Mouse (Mus musculus) embryonic facial prominence, embryonic 14.5 days (tissue): ENCODE data around the gene Tldc2. TPM values are rescaled to one million over a fixed set of nuclear protein-coding genes. Genes with fewer than 3 reads are reported as not detected.
A peak's percentile ranks its signal among the peaks of the same experiment; 100 is the strongest.

Experiments
- ATAC-seq: fragments of 200-750 bp; cut with Nextera tagmentation; 2 replicates; pipeline ENCODE4 v1.8.0; 2017; ENCODE audit warnings: low read depth, moderate number of reproducible peaks, moderate TSS enrichment
- DNase-seq: peaks from one replicate; pipeline ENCODE4 v3.0.0-alpha.2; 2015; ENCODE audit warnings: low spot score
- H3K27ac ChIP-seq: fragments of 300-500 bp; sonication (generic); replicated peaks from 2 replicates; pipeline ENCODE4 v1.5.1; 2014; ENCODE audit warnings: low read depth, mild to moderate bottlenecking, low read length, moderate library complexity
- H3K27me3 ChIP-seq: fragments of 300-500 bp; sonication (generic); replicated peaks from 2 replicates; pipeline ENCODE4 v1.6.1; 2014; ENCODE audit warnings: low read length; ENCODE audit not compliant: control insufficient read depth, insufficient read depth
- H3K36me3 ChIP-seq: fragments of 300-500 bp; sonication (generic); 2 replicates; pipeline ENCODE4 v1.6.1; 2014; ENCODE audit warnings: low read length, mixed read lengths; ENCODE audit not compliant: control insufficient read depth, insufficient read depth
- H3K4me1 ChIP-seq: fragments of 300-500 bp; sonication (generic); 2 replicates; pipeline ENCODE4 v1.6.1; 2014; ENCODE audit warnings: antibody characterized with exemption, low read length; ENCODE audit not compliant: control insufficient read depth, insufficient read depth
- H3K4me2 ChIP-seq: fragments of 300-500 bp; sonication (generic); 2 replicates; pipeline ENCODE4 v1.6.1; 2014; ENCODE audit warnings: low read depth, mild to moderate bottlenecking, low read length, moderate library complexity, mixed read lengths
- H3K4me3 ChIP-seq: fragments of 300-500 bp; sonication (generic); 2 replicates; pipeline ENCODE4 v1.5.1; 2014; ENCODE audit warnings: low read depth, mild to moderate bottlenecking, low read length
- H3K9ac ChIP-seq: fragments of 300-500 bp; sonication (generic); 2 replicates; pipeline ENCODE4 v1.6.1; 2014; ENCODE audit warnings: low read depth, mild to moderate bottlenecking, low read length, moderate library complexity, mixed read lengths
- H3K9me3 ChIP-seq: fragments of 300-500 bp; sonication (generic); 2 replicates; pipeline ENCODE4 v1.6.1; 2016; ENCODE audit warnings: low read length; ENCODE audit not compliant: control insufficient read depth
- WGBS: fragments of 180-500 bp; shearing (Covaris S2); extraction: QIAGEN DNeasy Blood & Tissue Kit; methylation state at CpG from one replicate; pipeline ENCODE4 v1.1.7; 2014; 5-methylcytosine and 5-hydroxymethylcytosine counted together
- polyA plus RNA-seq: library from polyadenylated mRNA; unstranded; fragments of >200 nt; fragmentation: Nextera tagmentation; extraction: Ambion mirVana; gene quantifications from 2 replicates; pipeline ENCODE4 v1.2.1, GENCODE M21; 2014

The Tldc2 gene
- polyA plus RNA-seq, 1 experiment from 2014 or later: not detected

- Histone ChIP-seq H3K27me3 (no peaks in the 10 kb centered on the region), H3K4me2 (no peak overlapping the region), H3K36me3 (0 out of 2 replicates have a peak, but pooled peaks cover 3% of the 10 kb centered on the region), H3K4me1 (peaks cover 42% of the 10 kb centered on the region), H3K9me3 (no peaks in the 10 kb centered on the region), H3K4me3 (no peak overlapping the region), H3K27ac (no peak overlapping the region), H3K9ac (no peak overlapping the region)
- DNase-seq (no peak), ATAC-seq (no peak)
- 72% methylated on average over 14 of the region's 14 CpGs for WGBS
Measured at GRCm38 (mm10) chr2:157064978-157065878, 21.6 kb upstream of the Tldc2 start.

GRCm38 (mm10) chr2:157065879-157066226 is 21.0 kb upstream of the Tldc2 start:
- 0 out of 2 replicates have a peak, but pooled peaks cover 3% of the 10 kb centered on the region for H3K36me3 ChIP-seq
- no peak for ATAC-seq
- no peaks in the 10 kb centered on the region for H3K9me3 ChIP-seq
- no peak overlapping the region for H3K9ac ChIP-seq
- no peak for DNase-seq
- H3K4me1 ChIP-seq: peaks cover 48% of the 10 kb centered on the region
- H3K4me3 ChIP-seq: no peak overlapping the region
- no peak overlapping the region for H3K4me2 ChIP-seq
- 71% methylated on average over 7 of the region's 7 CpGs for WGBS
- H3K27me3 ChIP-seq: no peaks in the 10 kb centered on the region
- 0 out of 2 replicates have a peak overlapping the region, but pooled peaks have one; percentile 6 for H3K27ac ChIP-seq

DNA sequence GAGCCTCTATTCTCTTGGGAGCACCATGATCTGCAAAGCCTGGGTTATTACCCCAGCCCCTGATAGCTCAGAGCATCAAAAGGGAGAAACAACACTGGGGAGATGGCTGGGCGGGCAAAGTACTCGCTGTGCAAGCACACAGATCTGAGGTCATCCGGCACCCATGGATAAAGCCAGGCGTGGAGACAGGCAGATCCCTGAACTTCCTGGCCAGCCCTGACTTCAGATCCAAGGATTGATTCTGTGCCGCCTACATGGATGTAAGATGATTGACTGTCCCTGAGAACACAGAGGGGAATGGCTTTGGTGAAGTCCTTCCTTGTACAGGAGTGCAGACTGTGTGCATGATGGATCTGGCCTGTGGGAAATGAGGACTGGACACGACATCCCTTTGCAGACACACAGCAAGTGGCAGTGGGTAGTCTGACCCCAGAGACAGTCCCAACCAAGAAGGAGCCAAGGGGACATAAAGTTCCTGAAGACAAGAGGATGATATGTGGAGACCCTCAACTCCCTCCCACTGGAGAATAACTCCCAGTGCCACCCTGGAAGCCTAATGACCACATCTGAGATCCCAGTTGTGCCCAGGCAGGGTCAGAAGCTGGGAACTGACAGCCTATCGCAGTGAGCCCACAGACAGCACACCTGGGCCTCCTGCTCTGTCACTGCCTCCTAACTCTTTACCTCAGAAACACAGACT is 20.0 kb upstream of the Tldc2 start:
- Histone ChIP-seq H3K4me3 (no peak overlapping the region), H3K36me3 (0 out of 2 replicates have a peak, but pooled peaks cover 3% of the 10 kb centered on the region), H3K9me3 (no peaks in the 10 kb centered on the region), H3K27me3 (no peaks in the 10 kb centered on the region), H3K9ac (no peak overlapping the region), H3K27ac (no peak overlapping the region), H3K4me2 (no peak overlapping the region), H3K4me1 (peaks cover 58% of the 10 kb centered on the region)
- 83% methylated on average over 7 of the region's 7 CpGs for WGBS
- ATAC-seq (no peak), DNase-seq (no peak)

DNA sequence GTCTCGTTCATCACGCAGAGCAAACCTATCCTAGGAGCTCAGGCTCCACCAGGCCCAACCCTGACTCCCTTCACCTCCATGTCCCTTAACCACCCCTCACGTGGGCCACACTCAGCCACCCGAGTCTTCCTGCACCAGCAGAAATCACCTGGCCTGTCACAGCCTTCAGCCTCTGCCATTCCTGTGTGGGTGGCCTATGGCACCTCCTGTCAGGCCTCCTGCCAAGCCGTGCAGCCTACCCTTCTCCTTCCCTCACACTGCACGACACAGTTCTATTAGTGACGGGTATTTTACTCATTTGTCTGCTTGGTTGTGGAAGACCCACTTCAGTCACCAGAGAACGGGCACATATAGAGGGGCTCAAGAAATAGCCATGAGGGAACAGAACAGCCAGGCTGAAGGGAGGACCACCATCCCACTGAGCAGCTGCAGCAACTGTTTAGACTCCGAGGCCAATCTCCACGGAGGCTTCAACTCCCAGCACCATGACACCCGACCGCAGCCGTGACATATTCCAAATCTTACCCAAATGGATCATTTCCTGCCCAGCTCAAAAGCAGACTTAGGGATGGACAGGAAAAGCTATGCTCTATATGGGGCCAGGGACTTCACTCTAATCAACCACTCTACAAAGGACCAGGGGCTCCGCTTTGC is 18.0 kb upstream of the Tldc2 start:
- peak; percentile 54 for DNase-seq

GRCm38 (mm10) chr2:157069355-157069735 is 17.5 kb upstream of the Tldc2 start:
- WGBS: 43% methylated on average over 3 of the region's 3 CpGs
- DNase-seq: no peak
- no peaks in the 10 kb centered on the region for H3K27me3 ChIP-seq
- peaks cover 15% of the 10 kb centered on the region; the same call in 1 of the 2 replicates for H3K36me3 ChIP-seq
- H3K27ac ChIP-seq: peak overlapping the region; percentile 78
- peak overlapping the region; percentile 11; the same call in 1 of the 2 replicates for H3K4me2 ChIP-seq
- peak overlapping the region; percentile 38; the same call in 1 of the 2 replicates for H3K9ac ChIP-seq
- no peak overlapping the region for H3K4me3 ChIP-seq
- ATAC-seq: no peak
- peaks cover 70% of the 10 kb centered on the region for H3K4me1 ChIP-seq
- H3K9me3 ChIP-seq: no peaks in the 10 kb centered on the region

More for the DNA sequence above, 18.0 kb upstream of the Tldc2 start:
- Histone ChIP-seq H3K4me3 (no peak overlapping the region), H3K4me1 (peaks cover 70% of the 10 kb centered on the region), H3K4me2 (no peak overlapping the region), H3K9ac (peak overlapping the region; percentile 38; the same call in 1 of the 2 replicates), H3K27ac (peak overlapping the region; percentile 78), H3K36me3 (peaks cover 15% of the 10 kb centered on the region; the same call in 1 of the 2 replicates), H3K27me3 (no peaks in the 10 kb centered on the region), H3K9me3 (no peaks in the 10 kb centered on the region)
- ATAC-seq: no peak
- WGBS: 57% methylated on average over 14 of the region's 14 CpGs

GRCm38 (mm10) chr2:157069755-157070315 is 17.0 kb upstream of the Tldc2 start:
- peak overlapping the region; percentile 78 for H3K27ac ChIP-seq
- no peak for ATAC-seq
- H3K4me1 ChIP-seq: peaks cover 70% of the 10 kb centered on the region
- H3K4me2 ChIP-seq: peak overlapping the region; percentile 11; the same call in 1 of the 2 replicates
- H3K27me3 ChIP-seq: no peaks in the 10 kb centered on the region
- 32% methylated on average over 3 of the region's 3 CpGs for WGBS
- H3K9me3 ChIP-seq: no peaks in the 10 kb centered on the region
- H3K36me3 ChIP-seq: peaks cover 15% of the 10 kb centered on the region; the same call in 1 of the 2 replicates
- DNase-seq: no peak
- no peak overlapping the region for H3K4me3 ChIP-seq
- H3K9ac ChIP-seq: peak overlapping the region; percentile 38; the same call in 1 of the 2 replicates

DNA sequence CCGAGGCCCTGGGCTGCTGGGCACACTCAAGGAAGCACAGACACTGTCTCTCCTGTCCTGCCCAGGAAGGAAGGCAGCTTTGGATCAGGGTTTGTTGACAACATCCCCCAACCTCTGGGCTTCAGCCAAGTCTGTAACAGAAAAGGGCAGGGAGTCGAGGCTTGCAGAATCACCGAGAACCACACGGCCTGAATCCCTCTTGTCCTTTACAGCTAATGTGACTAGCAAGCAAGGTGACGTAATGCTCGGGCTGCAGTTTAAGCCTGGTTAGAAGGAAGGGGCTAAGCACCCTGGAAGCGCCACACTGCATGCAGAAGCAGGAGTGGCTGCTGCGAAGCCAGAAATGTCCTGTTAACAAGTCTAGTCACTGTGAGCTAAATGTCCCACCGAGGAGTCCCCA is 16.5 kb upstream of the Tldc2 start:
- Histone ChIP-seq H3K27me3 (no peaks in the 10 kb centered on the region), H3K36me3 (peaks cover 15% of the 10 kb centered on the region; the same call in 1 of the 2 replicates), H3K27ac (peak overlapping the region; percentile 78), H3K9me3 (no peaks in the 10 kb centered on the region), H3K9ac (peak overlapping the region; percentile 2; the same call in 1 of the 2 replicates), H3K4me1 (peaks cover 76% of the 10 kb centered on the region), H3K4me3 (no peak overlapping the region), H3K4me2 (no peak overlapping the region)
- DNase-seq (peak; percentile 85), ATAC-seq (no peak)
- WGBS: 38% methylated on average over 8 of the region's 9 CpGs

- peaks cover 81% of the 10 kb centered on the region for H3K4me1 ChIP-seq
- 0 out of 2 replicates have a peak overlapping the region, but pooled peaks have one; percentile 24 for H3K27ac ChIP-seq
- H3K4me2 ChIP-seq: no peak overlapping the region
- WGBS: 29% methylated on average over 2 of the region's 2 CpGs
- H3K27me3 ChIP-seq: no peaks in the 10 kb centered on the region
- H3K9me3 ChIP-seq: no peaks in the 10 kb centered on the region
- peak overlapping the region; percentile 17; the same call in 1 of the 2 replicates for H3K9ac ChIP-seq
- peak; percentile 88 for DNase-seq
- peaks cover 26% of the 10 kb centered on the region; the same call in 1 of the 2 replicates for H3K36me3 ChIP-seq
- no peak overlapping the region for H3K4me3 ChIP-seq
- ATAC-seq: no peak
Measured at GRCm38 (mm10) chr2:157071556-157071955, 15.3 kb upstream of the Tldc2 start.
